Mouse (Mus musculus): ENCODE results near the gene Sgsh. TPM values are rescaled to one million over a fixed set of nuclear protein-coding genes. Genes with fewer than 3 reads are reported as not detected.

Sgsh gene
- total and polyA plus RNA-seq, 3 experiments = 5.5 to 11.1 (median 5.7) TPM

DNA sequence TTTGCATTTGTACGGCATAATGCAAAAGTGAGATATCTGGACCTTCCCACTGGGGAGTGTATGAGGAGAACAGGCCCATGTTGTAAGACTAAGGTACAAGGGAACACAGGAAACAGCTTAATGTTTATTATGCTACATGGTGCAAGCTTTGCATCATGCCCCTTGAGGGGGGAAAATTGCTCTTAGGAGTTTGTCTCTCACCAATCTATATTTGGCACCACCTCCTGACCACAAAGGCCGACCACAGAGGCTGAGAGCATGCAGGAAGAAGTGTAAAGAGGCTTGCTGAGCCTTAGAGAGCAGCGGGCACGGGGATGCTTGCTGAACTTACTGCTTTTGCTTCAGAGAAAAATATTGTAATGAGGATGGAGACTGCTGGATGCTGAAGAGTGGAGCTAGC lies 29.6 kb upstream of the Sgsh start:
- intact Hi-C loops (cut with DNase I) = no loop called here
- Histone ChIP-seq H3K27ac (no peak overlapping the region), H3K79me2 (replicated peaks; ENCODE audit: control insufficient read depth, insufficient read depth, low read length) (no peaks in the 10 kb centered on the region), H3K4me1 (ENCODE audit: control insufficient read depth, insufficient read depth, low read length) (peaks cover 4% of the 10 kb centered on the region), H3K4me3 (no peak overlapping the region), H3K9ac (ENCODE audit: low read depth, low read length) (no peak overlapping the region), H3K36me3 (ENCODE audit: control insufficient read depth, insufficient read depth, low read length) (no peaks in the 10 kb centered on the region), H3K27me3 (ENCODE audit: control insufficient read depth, insufficient read depth, low read length) (no peaks in the 10 kb centered on the region)
- no peak for DNase-seq
- TF ChIP-seq POLR2A (IDR thresholded peaks at IDR 0.05; ENCODE audit: insufficient read depth, low read depth, low read length) (no peak), EP300 (IDR thresholded peaks at IDR 0.05; ENCODE audit: insufficient read depth, low read depth, low read length) (no peak), CTCF (IDR thresholded peaks at IDR 0.05) (no peak)
- WGBS = 81% methylated on average over 4 of the region's 4 CpGs

DNA sequence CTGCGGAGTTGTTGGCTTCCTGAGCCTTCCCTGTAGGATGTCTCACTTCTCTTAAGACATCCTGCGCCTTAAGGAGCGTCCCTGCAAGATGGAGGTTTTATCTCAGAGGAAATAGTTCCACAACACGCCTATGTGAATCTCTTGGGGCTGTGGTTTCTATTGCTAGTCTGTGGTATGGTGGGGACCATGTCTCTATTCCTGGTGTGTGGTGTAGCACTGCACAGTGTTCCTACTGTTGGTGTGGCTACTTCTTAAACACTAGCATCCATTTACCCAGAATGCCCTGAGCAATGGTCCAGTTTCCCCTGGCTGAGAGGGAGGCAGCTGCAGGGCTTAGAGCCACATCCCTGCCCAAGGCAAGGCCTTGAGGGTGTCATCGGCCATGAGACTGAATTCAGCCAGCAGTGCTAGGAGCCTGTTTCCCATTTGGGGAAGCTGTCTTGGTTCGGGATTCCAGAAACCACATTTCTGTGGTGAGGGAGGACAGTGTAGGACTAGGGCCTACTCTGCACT lies 27.1 kb upstream of the Sgsh start:
- intact Hi-C loops (cut with DNase I) = no loop called here

DNA sequence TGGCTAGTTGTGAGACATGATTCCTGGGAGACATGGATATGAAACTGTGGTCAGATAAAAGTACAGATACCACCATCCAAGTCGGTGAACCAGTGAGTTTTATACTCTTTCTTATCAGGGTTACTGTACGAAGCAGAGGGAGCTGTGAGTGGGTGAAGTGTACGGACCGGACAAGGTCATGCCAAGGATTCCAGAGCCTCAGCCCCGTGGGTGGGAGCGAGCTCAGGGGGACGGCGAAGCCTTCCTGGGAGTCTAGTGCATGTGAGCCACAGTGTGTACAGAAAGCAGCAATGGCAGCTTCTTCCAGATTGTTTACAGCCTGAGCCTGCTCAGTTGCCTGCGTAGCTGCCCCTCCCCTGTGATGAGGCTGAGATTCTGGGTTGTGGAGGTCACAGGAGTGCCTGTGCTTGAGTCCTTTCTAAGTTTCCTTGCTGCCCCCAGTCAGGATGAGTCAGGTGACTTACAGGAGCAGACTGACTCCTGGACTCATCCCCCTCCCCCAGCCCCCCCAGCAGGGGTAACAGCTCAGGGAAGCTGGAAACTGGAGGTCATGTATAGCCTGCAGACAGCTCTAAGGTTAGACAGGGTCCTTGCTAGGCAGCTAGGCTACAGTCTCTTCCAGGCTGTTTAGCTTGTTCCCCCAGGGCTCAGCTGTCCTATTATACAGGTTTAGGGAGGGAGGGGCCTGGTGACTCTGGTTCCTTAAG lies 26.4 kb upstream of the Sgsh start:
- intact Hi-C loops (cut with DNase I) = no loop called here
- WGBS = 65% methylated on average over 9 of the region's 9 CpGs
- TF ChIP-seq POLR2A (IDR thresholded peaks at IDR 0.05; ENCODE audit: insufficient read depth, low read depth, low read length) (no peak), EP300 (IDR thresholded peaks at IDR 0.05; ENCODE audit: insufficient read depth, low read depth, low read length) (no peak), CTCF (IDR thresholded peaks at IDR 0.05) (no peak)
- Histone ChIP-seq H3K4me3 (no peak overlapping the region), H3K36me3 (ENCODE audit: control insufficient read depth, insufficient read depth, low read length) (no peaks in the 10 kb centered on the region), H3K27ac (no peak overlapping the region), H3K9ac (ENCODE audit: low read depth, low read length) (no peak overlapping the region), H3K4me1 (ENCODE audit: control insufficient read depth, insufficient read depth, low read length) (no peaks in the 10 kb centered on the region), H3K27me3 (ENCODE audit: control insufficient read depth, insufficient read depth, low read length) (no peaks in the 10 kb centered on the region), H3K79me2 (replicated peaks; ENCODE audit: control insufficient read depth, insufficient read depth, low read length) (no peaks in the 10 kb centered on the region)
- no peak for DNase-seq

More for the DNA sequence above, 27.1 kb upstream of the Sgsh start:
- H3K4me1 ChIP-seq (ENCODE audit: control insufficient read depth, insufficient read depth, low read length) = no peaks in the 10 kb centered on the region
- H3K79me2 ChIP-seq (replicated peaks; ENCODE audit: control insufficient read depth, insufficient read depth, low read length) = no peaks in the 10 kb centered on the region
- TF ChIP-seq EP300 (IDR thresholded peaks at IDR 0.05; ENCODE audit: insufficient read depth, low read depth, low read length) (no peak), POLR2A (IDR thresholded peaks at IDR 0.05; ENCODE audit: insufficient read depth, low read depth, low read length) (no peak), CTCF (IDR thresholded peaks at IDR 0.05) (no peak)
- no peak overlapping the region for H3K4me3 ChIP-seq
- H3K27ac ChIP-seq = no peak overlapping the region
- no peak overlapping the region for H3K9ac ChIP-seq (ENCODE audit: low read depth, low read length)
- no peaks in the 10 kb centered on the region for H3K27me3 ChIP-seq (ENCODE audit: control insufficient read depth, insufficient read depth, low read length)
- DNase-seq = peak in 1 of 2 experiments; percentile 12
- H3K36me3 ChIP-seq (ENCODE audit: control insufficient read depth, insufficient read depth, low read length) = no peaks in the 10 kb centered on the region
- WGBS = 64% methylated on average over 6 of the region's 6 CpGs

- H3K27ac ChIP-seq = no peak overlapping the region
- H3K4me3 ChIP-seq = no peak overlapping the region
- TF ChIP-seq EP300 (IDR thresholded peaks at IDR 0.05; ENCODE audit: insufficient read depth, low read depth, low read length) (no peak), CTCF (IDR thresholded peaks at IDR 0.05) (no peak), POLR2A (IDR thresholded peaks at IDR 0.05; ENCODE audit: insufficient read depth, low read depth, low read length) (no peak)
- H3K27me3 ChIP-seq (ENCODE audit: control insufficient read depth, insufficient read depth, low read length) = no peaks in the 10 kb centered on the region
- no peaks in the 10 kb centered on the region for H3K79me2 ChIP-seq (replicated peaks; ENCODE audit: control insufficient read depth, insufficient read depth, low read length)
- 86% methylated on average over 1 of the region's 1 CpGs for WGBS
- no peak overlapping the region for H3K9ac ChIP-seq (ENCODE audit: low read depth, low read length)
- intact Hi-C loops (cut with DNase I) = no loop called here
- H3K4me1 ChIP-seq (ENCODE audit: control insufficient read depth, insufficient read depth, low read length) = peaks cover 2% of the 10 kb centered on the region; the same call in 1 of the 2 replicates
- no peaks in the 10 kb centered on the region for H3K36me3 ChIP-seq (ENCODE audit: control insufficient read depth, insufficient read depth, low read length)
- no peak for DNase-seq
Observed at GRCm38 (mm10) chr11:119378551-119378950, 23.2 kb upstream of the Sgsh start.

- H3K9ac ChIP-seq (ENCODE audit: low read depth, low read length) = no peak overlapping the region
- H3K4me3 ChIP-seq = no peak overlapping the region
- peaks cover 2% of the 10 kb centered on the region; the same call in 1 of the 2 replicates for H3K4me1 ChIP-seq (ENCODE audit: control insufficient read depth, insufficient read depth, low read length)
- WGBS = 86% methylated on average over 11 of the region's 11 CpGs
- no peaks in the 10 kb centered on the region for H3K79me2 ChIP-seq (replicated peaks; ENCODE audit: control insufficient read depth, insufficient read depth, low read length)
- H3K27me3 ChIP-seq (ENCODE audit: control insufficient read depth, insufficient read depth, low read length) = no peaks in the 10 kb centered on the region
- no peaks in the 10 kb centered on the region for H3K36me3 ChIP-seq (ENCODE audit: control insufficient read depth, insufficient read depth, low read length)
- intact Hi-C loops (cut with DNase I) = no loop called here
- H3K27ac ChIP-seq = no peak overlapping the region
- no peak for DNase-seq
- no peak for TF ChIP-seq EP300 (IDR thresholded peaks at IDR 0.05; ENCODE audit: insufficient read depth, low read depth, low read length)
- TF ChIP-seq POLR2A (IDR thresholded peaks at IDR 0.05; ENCODE audit: insufficient read depth, low read depth, low read length) = no peak
- TF ChIP-seq CTCF (IDR thresholded peaks at IDR 0.05) = no peak
Observed at GRCm38 (mm10) chr11:119377326-119377725, 22.0 kb upstream of the Sgsh start.

- no peak for DNase-seq
- Histone ChIP-seq H3K36me3 (ENCODE audit: control insufficient read depth, insufficient read depth, low read length) (no peaks in the 10 kb centered on the region), H3K4me3 (no peak overlapping the region), H3K9ac (ENCODE audit: low read depth, low read length) (no peak overlapping the region), H3K79me2 (replicated peaks; ENCODE audit: control insufficient read depth, insufficient read depth, low read length) (no peaks in the 10 kb centered on the region), H3K27ac (no peak overlapping the region), H3K4me1 (ENCODE audit: control insufficient read depth, insufficient read depth, low read length) (peaks cover 2% of the 10 kb centered on the region; the same call in 1 of the 2 replicates), H3K27me3 (ENCODE audit: control insufficient read depth, insufficient read depth, low read length) (no peaks in the 10 kb centered on the region)
- no peak for TF ChIP-seq POLR2A (IDR thresholded peaks at IDR 0.05; ENCODE audit: insufficient read depth, low read depth, low read length)
- TF ChIP-seq CTCF (IDR thresholded peaks at IDR 0.05) = no peak
- TF ChIP-seq EP300 (IDR thresholded peaks at IDR 0.05; ENCODE audit: insufficient read depth, low read depth, low read length) = no peak
- WGBS = 43% methylated on average over 6 of the region's 6 CpGs
- intact Hi-C loops (cut with DNase I) = no loop called here
Observed at GRCm38 (mm10) chr11:119375425-119375824, 20.1 kb upstream of the Sgsh start.

Measured in heart, adult 2 months (tissue).